Mouse (Mus musculus) heart, postnatal 10 days (tissue): Measurements from ENCODE around the gene A3galt2. TPM values are rescaled to one million over a fixed set of nuclear protein-coding genes. Genes with fewer than 3 reads are reported as not detected.

Source experiments
- DNase-seq, 2 experiments: peaks; one replicate each; pipeline ENCODE4 v3.0.0; 2021
- intact Hi-C: fragments of 180-260 bp; cut with DNase I; formaldehyde crosslinking; loops from one replicate; pipeline ENCODE4 v1.15.1; 2025
- total RNA-seq, 2 experiments: library from RNA; stranded (reverse); gene quantifications; 2 replicates each; pipeline ENCODE4 v1.2.3; 2021

Gene A3galt2
- total RNA-seq = under 1 TPM; 0.12 to 0.29 TPM

DNA sequence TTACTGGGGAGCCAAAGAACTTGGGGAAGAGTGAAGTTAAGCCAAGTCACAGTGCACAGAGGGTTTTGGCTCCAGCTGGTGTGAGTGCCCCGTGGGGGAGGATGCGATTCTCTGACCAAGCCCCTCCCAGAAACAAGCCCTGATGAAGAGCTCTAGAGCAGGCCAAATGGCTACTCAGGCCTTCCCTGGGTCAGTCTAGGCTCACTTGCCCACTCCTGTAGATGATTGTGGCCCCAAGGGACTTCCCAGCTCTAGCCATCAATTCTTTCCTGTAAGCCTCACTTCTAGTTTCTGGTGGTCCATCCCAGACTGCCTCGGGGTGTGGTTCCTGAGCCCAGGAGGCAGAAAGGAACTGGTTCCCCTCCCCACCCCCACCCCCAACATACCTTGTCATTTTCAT lies at the start of gene A3galt2:
A3galt2 (plus strand) TSS at position 301 of the 400 bp plus-strand sequence.
- intact Hi-C loops = loop anchor here (5.0 kb wide), 1 partner anchor 43 kb away; no protein-coding TSS in a partner anchor
- no peak for DNase-seq

GRCm38 (mm10) chr4:128706626-128707025 lies 48.5 kb upstream of the A3galt2 start:
- intact Hi-C loops = loop anchor here (2.0 kb wide), 1 partner anchor 94 kb away; no protein-coding TSS in a partner anchor
- DNase-seq = peak; percentile 57 to 67

DNA sequence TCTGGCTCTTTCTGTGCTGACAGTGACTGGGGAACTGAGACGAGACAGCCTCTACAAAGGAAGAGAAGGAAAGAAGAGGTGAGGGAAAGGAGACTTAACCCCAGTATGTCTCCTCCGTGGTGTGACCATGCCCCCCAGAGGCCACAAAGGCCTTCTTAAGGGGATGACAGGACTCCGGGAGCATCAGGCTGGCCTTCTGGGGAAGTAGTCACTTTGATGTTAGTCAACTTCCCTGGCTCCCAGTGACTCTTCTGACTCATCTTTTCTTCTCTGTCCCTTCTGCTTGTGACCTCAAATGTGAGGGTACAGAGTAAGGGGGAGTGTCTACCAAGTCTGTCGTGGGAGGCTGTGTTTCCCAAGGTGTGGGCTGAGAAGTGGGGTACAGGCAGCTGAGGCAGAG lies 47.8 kb upstream of the A3galt2 start:
- intact Hi-C loops = loop anchor here (2.0 kb wide), 1 partner anchor 95 kb away; no protein-coding TSS in a partner anchor
- no peak for DNase-seq

DNA sequence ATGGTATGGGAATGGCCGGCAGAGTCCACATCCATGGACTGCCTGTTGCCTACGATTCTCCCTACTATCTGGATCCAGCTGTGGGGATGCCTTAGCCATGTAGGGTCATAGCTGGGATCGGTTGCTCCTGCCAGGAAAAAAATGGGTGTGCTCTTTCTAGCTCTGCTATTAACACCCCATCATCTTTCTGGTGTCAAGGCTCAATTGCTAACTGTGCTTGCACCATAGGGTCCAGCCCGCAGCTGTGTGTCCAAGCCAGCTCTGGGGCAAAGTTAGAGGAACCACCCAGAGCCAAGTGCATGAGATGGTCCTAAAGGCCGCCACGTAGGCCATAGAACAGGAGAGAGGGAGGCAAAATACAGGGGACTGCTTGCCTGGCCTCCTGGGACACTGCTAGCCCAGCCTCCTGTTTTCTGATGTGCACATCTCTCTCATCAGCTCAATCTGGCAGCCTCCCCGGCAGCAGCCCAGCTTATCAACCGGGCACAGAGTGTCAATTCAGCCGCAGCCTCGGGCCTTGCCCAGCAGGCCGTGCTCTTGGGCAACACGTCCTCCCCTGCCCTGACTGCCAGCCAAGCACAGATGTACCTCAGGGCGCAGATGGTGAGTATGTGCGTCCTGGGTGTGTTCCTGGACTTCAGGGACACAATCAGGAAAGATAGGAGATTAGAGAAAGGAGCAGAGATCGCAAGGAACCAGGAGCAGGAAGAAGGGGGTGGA lies 45.9 kb upstream of the A3galt2 start:
- intact Hi-C loops = no loop called here
- no peak for DNase-seq

- DNase-seq = no peak
- intact Hi-C loops = loop anchor here (5.0 to 10.0 kb wide), 2 partner anchors 48 to 375 kb away; partner anchors contain the start of gene A3galt2
These were observed 45.4 kb upstream of the A3galt2 start for GRCm38 (mm10) chr4:128709781-128710166.

DNA sequence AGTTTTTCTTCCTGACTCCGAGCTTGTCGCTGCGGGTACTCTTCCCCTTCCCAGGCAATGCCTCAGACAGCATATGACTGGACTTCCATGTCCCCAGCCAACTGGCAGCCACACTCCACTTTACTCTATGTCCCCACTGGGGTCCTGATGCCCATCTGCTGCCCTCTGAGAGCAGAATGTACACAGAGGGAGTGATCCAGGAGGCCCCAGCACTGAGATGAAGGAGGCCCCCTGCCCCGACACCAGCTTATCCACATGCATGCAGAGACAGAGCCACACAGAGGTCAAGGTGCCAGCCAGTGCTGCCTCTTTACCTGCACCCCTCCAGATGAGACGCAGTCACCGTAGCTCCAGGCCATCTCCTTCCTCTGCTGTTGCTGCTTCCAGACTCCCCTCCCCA lies 44.9 kb upstream of the A3galt2 start:
- DNase-seq = no peak
- intact Hi-C loops = loop anchor here (5.0 to 10.0 kb wide), 2 partner anchors 47 to 375 kb away; partner anchors contain the start of gene A3galt2

- no peak for DNase-seq
- intact Hi-C loops = loop anchor here (1.0 to 10.0 kb wide), 4 partner anchors 47 to 374 kb away; partner anchors contain the start of gene A3galt2
These were observed 44.4 kb upstream of the A3galt2 start for GRCm38 (mm10) chr4:128710800-128711199.

- intact Hi-C loops = loop anchor here (1.0 to 10.0 kb wide), 4 partner anchors 46 to 373 kb away; partner anchors contain the start of gene A3galt2
- DNase-seq = peak; percentile 95 to 96
These were observed 43.6 kb upstream of the A3galt2 start for GRCm38 (mm10) chr4:128711455-128712135.

DNA sequence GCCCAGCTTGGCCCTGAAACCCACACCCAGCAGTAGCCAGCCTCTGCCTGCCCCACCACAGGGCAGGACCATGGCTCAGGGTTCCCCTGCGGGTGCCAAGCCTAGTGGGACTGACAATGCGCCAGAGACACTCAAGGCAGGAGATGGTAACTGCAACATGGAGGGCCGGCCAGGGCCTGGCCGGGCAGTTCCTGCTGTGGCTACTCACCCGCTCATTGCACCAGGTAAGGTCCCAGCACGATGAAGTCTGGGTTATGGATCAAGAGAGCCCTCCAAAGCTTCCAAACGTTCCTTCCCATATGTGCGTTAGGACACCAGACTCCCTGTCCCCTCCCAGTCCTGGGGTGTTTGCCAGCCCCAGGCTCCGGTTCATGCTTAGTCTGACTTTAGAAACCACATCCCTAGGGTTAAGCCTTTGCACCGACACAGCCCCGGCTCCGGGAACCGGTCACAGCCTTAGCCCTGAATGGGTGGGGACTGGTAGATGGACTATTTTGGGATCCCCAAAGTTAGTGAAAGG lies 43.0 kb upstream of the A3galt2 start:
- no peak for DNase-seq
- intact Hi-C loops = loop anchor here (5.0 to 10.0 kb wide), 2 partner anchors 45 to 373 kb away; partner anchors contain the start of gene A3galt2

GRCm38 (mm10) chr4:128712941-128713340 lies 42.2 kb upstream of the A3galt2 start:
- DNase-seq = no peak
- intact Hi-C loops = loop anchor here (5.0 to 10.0 kb wide), 2 partner anchors 44 to 372 kb away; partner anchors contain the start of gene A3galt2

DNA sequence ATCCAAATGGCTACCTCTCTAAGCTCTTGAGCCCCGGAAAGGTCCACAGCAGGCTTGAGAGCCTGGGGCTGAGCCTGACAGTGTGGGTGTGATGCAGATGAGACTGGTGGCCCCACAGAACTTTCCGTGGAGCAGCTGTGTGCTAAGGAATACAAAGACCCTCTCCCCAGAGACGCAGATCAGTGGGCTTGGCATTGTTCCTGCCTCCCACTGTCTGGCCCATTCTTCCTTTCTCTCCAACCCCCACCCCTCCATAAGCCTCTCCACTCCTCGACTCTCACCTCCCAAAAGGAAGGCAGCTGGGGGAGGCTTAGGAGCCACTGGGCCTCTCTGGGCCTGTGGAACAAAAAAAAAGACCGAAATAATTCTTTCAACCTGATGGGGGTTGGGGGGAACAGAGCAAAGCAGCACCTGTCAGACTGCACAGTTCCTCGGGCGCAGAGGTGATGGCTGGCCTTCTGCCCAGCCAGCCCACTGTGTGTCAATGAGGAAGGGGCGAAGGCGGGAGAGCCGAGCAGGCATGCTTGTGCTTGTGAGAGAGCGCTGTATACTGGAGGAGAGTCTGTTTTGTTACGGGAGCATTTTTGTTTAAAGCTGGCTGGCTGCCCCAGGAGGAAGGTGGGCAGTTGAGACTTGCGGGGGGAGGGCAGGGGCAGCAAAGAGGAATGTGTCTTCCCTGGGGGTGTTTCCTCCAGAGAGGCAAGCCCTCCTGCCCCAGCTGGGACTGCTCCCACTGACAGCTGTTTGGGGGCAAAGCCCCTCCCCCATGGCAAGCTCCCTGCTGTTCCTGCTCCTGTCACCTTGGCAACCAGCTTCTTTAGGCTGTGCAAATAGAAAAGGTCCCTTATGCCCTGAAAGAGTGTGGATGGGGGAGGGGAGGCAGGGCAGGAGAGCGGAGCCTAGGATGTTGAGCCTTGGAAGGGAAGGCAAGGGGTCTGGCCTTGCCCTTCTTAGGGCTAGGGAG lies 39.6 kb upstream of the A3galt2 start:
- no peak for DNase-seq
- intact Hi-C loops = loop anchor here (10.0 kb wide), 1 partner anchor 369 kb away; no protein-coding TSS in a partner anchor

DNA sequence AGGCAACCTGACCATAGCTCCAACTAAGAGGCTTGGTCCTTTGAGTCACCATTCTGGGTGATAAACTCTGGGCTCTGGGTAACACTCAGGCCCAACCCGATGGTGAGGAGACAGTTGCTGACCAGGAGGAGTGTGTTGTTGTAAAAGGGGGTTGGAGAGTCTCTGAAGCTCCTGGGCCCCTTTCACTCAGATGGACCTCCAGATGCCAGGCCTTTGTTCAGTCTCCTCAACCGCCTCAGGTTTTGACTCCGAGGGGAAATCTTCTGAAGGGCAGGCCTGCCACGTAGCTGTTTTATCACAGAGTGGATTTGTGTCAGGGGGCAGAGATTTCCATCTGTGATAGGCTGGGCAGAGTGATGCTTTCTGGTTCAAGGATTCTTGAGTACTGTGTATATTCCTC lies 38.9 kb upstream of the A3galt2 start:
- DNase-seq = no peak
- intact Hi-C loops = loop anchor here (10.0 kb wide), 1 partner anchor 369 kb away; no protein-coding TSS in a partner anchor

DNA sequence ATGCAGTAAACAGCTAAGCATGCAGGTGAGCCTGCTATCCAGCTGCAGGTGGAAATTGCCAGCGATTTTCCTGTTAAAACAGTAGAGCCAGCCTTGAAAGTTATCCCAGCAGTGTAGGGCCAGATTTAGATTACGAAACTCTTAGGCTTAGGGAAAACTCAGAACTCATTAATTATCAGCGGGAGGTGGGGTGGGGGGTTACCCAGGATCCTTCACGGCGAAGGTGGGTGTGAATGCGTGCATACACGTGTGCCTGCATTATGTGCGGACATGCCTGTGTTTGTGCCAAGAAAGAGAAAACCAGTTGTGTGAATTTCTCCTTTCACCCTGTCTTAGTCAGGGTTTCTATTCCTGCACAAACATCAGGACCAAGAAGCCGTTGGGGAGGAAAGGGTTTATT lies 38.4 kb upstream of the A3galt2 start:
- no peak for DNase-seq
- intact Hi-C loops = loop anchor here (10.0 kb wide), 1 partner anchor 368 kb away; no protein-coding TSS in a partner anchor

DNA sequence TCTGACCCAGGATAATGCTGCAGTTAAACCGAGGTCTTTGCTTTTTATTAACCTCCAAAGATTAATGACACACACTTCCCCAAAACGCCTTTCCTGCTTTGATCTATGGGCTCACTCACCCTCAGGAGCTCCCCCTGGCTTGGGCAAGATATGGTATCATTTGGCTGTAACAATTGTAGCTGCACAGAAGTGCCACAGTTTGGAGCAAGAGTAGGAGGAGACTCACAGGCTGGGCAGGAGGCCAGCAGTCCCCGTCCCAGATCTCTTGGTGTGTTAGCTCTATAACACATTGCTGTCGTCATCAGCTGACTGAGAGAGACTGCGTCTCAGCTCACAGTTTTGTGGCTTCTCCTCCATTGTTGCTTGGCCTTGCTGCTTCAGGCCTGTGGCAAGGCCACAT lies 35.1 kb upstream of the A3galt2 start:
- DNase-seq = peak in 1 of 2 experiments; percentile 47
- intact Hi-C loops = no loop called here

DNA sequence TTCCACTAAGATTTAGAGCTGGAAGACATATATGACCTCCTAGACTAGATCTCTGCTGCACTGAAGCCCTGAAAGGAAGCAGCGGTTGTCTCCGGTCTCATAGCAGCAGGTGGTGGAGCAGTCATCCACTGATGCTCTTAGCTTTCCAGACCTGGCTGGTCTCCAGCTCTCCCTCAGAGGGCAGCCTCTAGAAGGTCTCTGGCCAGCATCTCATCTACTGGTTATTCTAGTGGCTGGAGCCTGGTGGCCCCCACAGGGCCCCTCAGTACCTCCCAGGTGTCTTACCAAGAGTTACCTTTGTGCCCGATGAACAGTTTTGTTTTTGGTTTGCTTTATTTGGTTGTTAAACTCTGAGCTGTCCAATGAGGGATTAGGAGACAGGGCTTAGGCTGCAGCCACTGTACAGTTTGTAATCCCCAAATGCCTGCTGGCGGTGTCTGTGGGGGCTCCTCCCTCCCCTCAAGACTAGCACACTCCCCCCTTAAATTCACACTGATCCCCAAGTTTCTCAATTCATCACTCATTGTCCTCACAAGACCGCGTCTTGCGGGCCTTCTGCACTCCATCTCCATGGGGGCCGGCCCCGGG lies 34.0 kb upstream of the A3galt2 start:
- DNase-seq = no peak
- intact Hi-C loops = no loop called here

GRCm38 (mm10) chr4:128721761-128722160 lies 33.4 kb upstream of the A3galt2 start:
- DNase-seq = no peak
- intact Hi-C loops = no loop called here

- intact Hi-C loops = no loop called here
- no peak for DNase-seq
These were observed 32.2 kb upstream of the A3galt2 start for GRCm38 (mm10) chr4:128722932-128723331.

GRCm38 (mm10) chr4:128723431-128723830 lies 31.7 kb upstream of the A3galt2 start:
- intact Hi-C loops = no loop called here
- no peak for DNase-seq

- intact Hi-C loops = no loop called here
- peak; percentile 54 to 65 for DNase-seq
These were observed 31.1 kb upstream of the A3galt2 start for GRCm38 (mm10) chr4:128724059-128724458.
